Mouse (Mus musculus) thymus, postnatal 36 days (tissue): Measurements from ENCODE around the gene Dnajb12.
"Not testable (repeated sequence)": the region's sequence is repeated elsewhere in the genome, so short reads cannot be mapped to it uniquely, and the experiment has no call there.

ENCODE experiments used
- DNase-seq, 2 experiments: peaks; one replicate each; pipeline ENCODE4 v3.0.0; 2022; ENCODE audit warnings: mixed read lengths in 2 of 2

Dnajb12 gene

DNA sequence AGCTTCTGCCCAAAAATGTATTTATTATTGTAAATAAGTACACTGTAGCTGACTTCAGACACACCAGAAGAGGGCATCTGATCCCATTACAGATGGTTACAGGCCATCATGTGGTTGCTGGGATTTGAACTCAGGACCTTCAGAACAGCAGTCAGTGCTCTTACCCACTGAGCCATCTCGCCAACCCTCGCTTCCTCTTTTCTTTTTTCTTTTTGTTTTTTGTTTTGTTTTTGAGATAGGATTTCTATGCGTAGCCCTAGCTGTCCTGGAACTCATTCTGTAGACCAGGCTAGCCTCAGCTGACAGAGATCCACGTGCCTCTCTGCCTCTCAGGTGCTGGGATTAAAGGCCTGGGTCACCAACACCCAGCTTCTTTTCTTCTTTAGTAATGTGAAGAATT is 6.7 kb upstream of the Dnajb12 start:
- DNase-seq: not testable (repeated sequence)

DNA sequence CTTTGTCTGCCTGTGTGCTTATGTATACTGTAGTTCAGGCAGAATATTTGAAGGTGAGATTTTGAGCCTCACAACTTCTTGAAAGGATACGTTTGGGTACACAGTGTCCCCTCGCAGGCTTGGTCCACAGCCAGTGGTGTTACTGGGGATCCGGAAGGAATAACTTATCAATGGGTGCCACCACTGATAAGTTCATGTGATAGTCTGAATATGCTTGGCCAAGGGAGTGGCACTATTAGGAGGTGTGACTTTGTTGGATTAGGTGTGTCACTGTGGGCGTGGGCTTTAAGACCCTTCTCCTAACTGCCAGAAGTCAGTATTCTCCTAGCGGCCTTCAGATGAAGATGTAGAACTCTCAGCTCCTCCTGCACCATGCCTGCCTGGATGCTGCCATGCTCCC is 6.2 kb upstream of the Dnajb12 start:
- no peak for DNase-seq

DNA sequence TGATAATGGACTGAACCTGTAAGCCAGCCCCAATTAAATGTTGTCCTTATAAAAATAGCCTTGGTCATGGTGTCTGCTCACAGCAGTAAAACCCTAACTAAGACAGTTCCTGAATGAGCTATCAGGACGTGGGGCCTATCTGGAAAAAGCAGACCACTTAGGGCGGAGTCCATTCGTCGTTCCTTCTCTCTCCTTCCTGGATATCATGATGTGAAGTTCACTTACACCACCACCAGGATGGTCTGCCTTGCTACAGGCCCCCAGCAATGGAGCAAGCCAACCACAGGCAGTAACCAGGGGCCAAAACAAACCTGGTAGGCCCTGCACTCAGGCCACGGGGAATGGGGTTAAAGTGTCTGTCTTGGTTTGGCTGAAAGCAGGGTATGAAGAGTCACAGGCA is 5.7 kb upstream of the Dnajb12 start:
- no peak for DNase-seq

DNA sequence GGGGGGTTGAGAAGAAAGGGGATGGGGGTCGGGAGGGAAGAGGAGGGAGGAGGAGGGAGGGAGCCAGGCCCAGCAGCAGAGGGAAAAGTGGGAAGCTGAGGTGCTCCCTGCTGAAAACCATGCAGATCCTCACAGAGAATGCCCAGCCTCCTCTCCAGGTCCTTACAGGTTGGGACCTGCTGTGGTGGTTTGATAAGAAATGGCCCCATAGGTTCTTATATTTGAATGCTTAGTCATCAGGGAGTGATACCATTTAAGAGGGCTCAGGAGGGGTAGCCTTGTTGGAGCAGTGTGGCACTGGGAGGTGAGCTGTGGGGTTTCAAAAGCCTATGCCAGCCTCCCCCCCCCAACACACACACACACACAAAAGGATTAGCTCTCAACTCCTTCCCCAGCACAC is 4.0 kb upstream of the Dnajb12 start:
- no peak for DNase-seq

DNA sequence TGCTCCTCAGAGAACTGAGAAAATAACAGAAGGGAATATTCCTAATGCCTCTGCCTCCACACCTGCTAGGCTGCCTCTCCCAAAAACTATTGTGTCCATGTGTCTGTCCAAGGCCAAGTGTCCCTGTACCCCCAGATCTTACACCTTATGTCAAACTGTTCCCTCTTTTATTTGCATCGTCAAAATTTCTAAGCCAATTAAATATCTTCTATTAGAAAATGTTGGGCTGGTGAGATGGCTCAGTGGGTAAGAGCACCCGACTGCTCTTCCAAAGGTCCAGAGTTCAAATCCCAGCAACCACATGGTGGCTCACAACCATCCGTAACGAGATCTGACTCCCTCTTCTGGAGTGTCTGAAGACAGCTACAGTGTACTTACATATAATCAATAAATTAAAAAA is 2.7 kb upstream of the Dnajb12 start:
- not testable (repeated sequence) for DNase-seq

DNA sequence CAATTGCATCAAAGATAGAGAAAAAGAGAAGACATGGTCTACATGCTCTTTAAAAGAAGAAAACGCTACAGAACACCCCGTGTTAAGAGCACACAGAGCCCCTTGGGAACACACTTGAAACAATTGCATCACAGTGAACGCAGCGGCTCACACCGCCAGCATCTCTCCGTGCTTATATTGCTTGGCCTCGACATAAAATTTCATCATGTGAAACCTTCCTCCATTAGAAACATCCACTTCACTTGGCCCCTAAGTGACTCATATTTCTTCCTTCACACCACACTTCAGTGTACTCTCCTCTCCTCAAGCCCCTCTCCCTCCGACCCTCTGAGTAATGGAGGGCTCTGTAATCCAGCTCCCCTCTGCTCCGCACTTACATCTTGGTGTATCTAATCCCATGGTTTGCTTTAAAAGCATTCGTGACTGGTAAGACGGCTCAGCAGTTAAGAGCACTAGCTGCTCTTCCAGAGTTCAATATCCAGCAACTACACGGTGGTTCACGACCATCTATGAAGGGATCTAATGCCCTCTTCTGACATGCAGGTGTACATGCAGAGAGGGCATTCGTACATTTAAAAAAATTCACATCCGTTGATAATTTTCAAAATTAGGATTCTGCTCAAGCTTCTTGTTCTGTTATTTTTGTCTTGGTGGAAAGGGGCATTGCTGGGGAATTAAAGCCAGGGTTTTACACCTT is 1.8 kb upstream of the Dnajb12 start:
- DNase-seq: no peak

DNA sequence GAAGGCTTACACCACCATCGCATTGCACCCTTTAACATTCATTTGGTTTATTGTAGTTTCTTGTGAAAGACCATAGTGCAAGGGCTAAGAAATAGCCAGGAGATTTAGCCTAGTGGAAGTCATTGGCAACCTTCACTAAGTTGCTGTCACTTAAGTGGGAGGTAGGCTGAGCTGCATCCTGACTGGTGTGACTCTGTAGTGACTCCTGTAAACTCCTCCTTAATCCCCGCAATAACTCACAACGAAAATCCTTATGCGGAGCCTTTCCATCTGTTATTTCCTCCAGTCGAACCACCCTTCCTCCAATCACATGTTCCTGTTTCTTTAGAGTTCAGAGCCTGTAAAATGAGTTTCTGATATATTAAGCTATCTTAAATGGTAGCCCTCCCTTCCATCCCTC is 533 bp upstream of the Dnajb12 start:
- no peak for DNase-seq

DNA sequence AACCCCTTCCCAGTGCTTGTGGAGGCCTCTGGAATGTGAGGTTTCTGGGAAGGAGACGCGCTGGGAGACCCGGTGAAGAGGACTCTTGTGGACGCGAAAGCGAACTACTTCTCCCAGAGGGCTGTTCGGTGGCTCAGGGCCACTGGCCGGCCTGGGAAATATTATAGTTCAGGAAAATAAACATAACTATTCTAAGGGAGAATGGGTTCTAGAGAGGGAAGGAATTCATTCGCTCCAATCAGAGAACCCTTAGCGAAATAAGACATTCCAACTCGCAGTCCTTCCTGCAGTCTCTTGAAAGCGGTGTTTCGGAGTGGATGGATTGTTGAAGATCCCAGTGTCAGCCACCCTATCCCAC is 652 bp downstream of the Dnajb12 start:
- DNase-seq: no peak

DNA sequence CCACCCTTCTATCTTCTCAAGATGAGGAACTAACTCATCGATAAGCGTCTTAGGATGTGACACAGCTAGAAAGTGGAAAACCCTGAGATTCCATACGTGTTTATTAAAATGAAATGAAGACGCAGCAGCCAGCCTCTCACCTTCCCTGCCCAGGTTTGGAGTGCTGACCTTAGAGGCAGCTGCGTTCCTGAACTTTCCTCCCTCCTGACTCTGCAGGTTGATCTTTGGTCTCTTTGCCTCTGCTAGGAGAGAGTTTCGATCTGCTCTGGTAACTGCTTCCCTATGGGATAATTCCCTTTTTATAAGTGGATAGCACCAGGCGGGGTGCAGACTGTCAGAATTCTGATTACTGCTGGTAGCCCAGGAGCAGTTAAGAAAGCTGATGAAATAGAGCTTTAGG is 1.5 kb downstream of the Dnajb12 start:
- no peak for DNase-seq

DNA sequence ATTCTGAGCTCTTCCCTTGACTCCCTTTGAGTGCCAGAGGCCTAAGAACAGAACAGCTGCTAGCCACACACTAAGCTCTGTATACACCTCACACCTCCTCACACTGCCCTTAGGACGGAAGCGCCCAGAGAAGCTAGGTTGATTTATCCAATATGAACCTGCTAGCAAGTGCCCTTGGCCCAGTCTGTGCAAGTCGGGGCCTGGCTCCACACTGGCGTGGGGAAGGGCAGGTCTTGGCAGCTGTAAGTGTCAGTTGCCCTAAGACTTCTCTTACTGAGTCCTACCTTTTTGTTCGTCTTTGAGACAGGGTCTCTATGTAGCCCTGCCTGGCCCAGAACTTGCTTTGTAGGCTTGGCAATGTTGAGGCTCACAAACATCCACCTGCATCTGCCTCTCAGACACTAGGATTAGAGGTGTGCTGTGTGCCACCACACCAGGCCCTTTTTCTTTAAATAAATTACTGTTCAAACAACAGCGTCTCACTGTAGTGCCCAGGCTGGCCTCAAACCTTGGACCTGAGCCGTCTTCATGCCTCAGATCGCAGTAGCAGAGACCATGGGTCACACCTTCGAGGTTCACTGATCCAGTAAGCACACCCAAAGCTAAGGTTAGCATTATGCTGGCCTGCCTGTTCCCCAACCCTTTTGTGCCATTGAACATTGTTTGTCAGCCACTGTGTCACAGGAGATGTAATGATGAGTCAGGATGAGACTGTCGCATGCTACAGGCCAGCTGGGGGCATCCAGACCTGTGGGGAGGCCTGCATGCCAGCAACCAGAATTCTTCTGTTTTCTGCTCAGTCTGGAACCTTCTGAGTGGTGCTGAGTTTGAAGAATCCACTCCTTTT is 5.2 kb downstream of the Dnajb12 start:
- no peak for DNase-seq

DNA sequence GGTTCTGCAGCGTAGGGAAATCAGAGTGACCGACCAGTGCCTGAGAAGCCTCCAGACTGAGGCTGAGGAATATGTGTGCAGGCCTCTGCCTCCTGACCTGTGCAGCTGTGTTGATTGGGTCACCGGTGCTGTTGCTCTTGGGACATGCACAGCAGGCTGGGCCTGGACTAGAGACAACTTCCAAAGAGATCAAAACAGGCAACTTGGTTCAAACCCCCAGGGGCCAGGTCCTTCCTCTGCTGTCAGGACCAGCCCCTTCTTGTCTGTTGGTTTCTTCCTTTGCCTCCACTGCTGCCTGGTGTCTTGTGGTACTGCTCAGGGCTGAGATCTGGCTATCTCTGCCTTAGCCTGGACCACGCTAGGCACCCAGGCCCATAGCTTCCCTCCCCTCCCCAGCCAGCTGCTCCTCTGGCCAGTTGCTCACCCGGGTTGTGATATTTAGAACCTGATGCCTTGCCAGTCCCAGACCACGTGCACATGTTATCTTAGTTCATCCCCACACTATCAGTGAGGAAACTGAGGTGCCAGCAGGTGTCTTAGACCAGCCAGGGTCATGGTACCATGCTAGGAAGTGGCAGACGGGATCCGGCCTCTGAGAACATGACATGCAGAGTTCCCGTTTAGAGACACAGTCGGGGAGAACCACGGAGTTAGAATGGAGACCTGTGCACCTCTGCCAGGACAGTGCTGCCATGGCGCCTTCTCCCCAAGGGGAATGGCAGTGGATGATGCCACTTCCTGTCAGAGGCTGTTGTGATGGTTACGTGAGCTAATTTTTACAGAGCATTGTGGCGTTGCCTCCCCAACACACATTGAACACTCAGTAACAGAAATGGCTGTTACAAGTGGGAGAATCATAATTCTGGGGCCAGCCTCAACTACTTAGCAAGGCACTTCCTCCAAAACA is 6.1 kb downstream of the Dnajb12 start:
- DNase-seq: no peak

DNA sequence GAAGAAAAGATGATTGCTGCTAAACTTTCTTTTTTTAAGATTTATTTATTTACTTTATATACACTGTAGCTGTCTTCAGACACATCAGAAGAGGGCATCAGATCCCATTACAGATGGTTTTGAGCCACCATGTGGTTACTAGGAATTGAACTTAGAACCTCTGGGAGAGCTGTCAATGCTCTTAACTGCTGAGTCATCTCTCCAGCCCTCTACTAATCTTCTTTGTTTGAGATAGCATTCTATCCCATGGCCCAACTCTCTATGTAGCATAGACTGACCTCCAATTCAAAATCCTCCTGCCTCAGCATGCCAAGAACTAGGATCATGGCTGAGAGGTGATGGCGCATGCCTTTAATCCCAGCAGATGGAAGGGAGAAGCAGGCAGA is 6.7 kb downstream of the Dnajb12 start:
- DNase-seq: no peak

DNA sequence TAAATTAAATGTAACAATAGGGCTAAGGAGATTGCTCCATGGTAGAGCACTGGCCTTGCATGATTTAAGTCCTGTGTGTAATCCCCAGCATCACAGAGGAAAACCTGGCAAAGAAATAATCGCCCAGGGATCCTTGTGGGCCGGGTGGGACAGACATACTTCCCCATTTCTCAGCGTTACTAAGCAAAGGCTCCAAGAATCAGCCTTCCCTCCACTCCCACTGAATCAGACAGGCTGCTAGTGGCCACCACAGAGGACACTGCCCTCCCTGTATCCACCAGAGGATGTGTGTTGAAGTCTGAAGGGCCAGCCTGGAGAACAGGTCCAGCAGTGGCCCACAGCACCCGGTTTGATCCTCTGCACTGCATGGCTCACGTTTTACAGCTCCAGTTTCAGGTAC is 8.1 kb downstream of the Dnajb12 start:
- DNase-seq: no peak

DNA sequence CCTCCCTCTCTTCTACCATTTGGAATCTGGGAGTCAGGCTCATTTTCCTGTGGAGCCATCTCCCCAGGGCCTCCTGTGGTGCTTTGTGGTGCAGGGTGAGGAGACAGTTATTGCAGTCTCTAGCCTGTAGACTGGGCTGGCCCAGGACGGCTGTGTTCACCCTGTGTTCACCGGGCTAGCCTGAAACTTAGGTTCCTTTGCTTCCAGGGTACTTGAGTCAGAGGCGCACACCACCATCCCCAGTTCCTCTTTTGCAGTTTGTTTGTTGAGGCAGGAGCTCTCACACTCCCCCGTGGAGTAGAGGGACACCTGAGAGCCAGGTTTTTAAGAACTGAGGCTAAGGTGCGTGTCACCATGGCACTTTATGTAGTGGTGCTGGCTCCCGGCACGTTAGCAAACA is 10.0 kb downstream of the Dnajb12 start:
- no peak for DNase-seq

DNA sequence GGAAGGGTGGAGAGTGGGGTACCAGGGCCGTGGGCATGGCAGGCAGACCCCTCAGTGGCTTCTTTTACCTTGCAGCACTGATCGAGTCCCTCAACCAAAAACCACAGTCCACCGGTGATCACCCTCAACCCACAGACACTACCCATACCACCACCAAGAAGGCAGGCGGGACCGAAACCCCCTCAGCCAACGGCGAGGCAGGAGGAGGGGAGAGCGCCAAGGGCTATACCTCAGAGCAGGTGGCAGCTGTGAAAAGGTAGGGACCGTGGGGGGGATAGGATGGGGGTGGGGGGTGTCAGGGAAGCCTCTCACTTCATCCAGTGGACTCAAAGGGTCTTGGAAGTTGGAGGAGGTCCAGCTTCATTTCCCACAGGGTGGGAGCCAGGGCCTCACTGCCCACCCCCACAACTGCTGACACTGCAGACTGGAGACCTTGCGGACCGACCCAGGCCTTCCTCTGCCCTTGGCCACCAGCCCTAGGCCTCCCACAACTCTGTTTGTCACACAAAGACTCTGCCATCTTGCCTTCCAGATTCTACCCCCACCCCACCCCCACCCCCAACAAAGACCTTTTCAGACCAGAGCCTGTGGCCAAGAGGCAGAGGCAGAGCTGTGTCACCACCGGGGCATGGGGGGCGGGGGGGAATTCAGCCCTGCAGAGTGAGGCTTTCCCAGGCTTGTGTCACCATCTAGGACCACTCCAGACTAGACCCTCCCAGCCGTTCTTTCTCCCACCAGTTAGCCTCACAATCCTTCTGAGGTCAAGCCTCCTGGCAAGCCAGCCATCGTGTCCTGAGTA is 10.8 kb downstream of the Dnajb12 start:
- no peak for DNase-seq

DNA sequence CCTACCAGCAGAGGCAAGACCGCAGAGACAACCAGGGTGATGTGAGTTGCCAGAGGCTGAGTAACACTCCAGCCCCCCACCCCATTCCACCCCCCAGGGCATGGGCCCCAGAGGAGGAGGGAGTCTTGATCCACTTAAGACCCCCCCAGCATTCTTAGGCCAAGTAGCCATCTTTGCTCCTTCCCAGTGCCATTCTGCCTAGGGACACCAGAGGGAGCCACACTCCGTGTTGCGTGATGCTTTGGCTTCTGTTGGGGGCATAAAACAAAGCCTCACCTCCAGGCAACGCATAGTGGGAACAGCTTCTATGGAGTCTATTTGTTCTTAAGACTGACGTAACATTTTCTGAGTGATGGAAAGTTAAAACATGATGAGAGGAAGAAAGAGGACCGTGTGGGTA is 13.6 kb downstream of the Dnajb12 start:
- peak; percentile 79 for DNase-seq

DNA sequence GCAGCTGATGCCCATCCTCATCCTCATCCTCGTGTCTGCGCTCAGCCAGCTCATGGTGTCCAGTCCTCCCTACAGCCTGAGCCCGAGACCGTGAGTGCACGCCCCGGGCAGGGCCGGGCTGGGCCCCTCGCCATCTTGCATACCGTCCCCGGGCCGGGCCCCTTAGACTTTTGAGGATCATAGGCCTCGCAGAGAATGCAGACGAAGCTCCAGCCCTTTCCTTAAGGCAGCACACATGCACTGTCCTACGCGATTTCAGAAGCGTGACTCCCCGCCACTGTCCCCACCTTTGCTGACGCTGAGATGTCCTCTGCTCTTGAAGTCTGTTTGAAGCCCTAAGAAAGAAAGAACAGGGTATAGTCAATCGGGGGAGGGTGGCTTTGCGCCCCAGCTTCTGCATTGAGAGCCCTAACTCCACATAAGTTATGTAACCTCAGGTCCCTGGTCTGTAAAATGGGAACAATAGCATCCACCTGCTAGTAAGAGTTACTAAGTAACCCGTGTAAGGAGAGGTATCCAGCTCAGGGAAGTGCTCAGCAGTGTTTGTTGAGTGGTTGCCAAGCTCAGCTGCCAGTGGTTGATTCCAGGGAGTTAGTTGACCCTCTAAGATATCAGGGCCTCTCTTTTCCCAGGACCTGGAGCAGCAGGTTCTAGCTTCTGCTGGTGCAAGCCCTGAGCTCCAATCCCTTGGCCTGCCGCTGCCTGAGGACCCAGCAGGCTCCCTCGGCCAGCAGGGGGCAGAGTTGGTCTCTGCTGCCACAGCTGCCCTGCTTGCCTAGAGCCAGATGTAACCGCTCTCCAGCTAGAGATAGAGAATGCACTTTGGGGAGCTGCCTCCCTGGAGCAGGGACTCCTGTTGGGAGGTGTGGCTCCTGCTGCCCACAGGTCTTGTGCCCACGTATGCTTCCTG is 15.2 kb downstream of the Dnajb12 start:
- peak; percentile 88 to 90 for DNase-seq

DNA sequence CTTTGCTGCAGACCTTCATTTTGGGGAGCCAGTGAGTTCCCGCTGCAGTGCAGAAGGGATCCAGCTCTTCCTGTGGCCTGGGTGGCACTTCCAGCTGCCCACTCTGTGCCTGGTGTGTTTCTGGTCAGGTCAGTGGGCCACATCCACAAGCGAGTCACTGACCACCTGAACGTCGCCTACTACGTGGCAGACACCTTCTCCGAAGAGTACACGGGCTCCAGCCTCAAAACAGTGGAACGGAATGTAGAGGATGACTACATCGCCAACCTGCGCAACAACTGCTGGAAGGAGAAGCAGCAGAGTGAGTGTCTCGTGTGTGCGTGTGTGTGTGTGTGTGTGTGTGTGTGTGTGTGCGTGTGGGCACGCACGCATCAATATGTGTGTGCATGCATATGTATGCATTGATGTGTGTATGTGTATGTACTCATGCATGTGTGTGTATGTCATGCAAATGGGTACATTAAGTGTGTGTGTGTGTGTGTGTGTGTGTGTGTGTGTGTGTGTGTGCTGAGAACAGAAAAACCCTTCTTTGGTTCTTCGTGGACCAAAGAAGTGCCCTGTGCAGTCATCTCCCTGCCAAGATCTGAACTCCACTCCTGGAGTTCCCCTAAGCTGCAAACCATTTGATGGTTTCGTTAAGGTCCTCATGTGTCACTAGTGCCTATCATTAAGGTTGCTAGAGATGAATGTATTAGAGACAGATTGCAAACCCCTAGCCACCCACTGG is 16.3 kb downstream of the Dnajb12 start:
- peak in 1 of 2 experiments; percentile 38 for DNase-seq

DNA sequence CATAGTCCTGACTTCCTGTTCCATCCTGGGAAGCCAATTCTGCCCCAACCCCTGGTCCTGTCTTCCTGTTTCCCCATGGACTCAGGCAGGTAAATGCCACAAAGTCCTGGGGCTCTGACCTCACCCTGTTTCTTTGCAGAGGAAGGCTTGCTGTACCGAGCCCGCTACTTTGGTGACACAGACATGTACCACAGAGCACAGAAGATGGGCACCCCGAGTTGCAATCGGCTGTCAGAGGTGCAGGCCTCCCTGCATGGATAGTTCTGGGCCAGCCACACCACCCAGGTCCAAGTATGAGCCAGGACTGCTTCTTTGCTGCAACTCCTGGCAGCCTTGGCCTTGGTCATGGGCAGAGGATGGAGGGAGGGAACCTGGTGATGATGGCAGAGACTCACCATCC is 16.9 kb downstream of the Dnajb12 start:
- DNase-seq: peak in 1 of 2 experiments; percentile 42

DNA sequence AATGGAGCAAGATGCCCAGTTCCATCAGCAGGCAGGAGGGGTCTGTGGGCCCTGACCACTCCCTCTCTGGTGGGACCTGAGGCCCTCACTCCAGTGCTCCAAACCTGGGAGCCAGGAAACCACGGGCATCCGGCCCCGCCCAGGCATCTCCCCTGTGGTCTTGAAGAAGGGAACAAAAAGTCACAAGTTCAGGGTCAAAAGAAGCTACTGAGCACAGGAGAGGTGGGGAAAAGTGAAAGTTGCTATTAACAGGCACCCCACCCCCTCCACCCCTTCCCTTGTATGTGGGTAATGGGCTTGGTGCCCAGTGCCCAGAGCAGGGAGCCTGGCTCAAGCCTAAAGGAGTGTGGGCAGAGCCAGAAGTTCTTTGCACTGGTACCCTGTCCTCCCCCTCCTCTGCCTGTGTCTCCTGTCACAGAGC is 17.6 kb downstream of the Dnajb12 start:
- DNase-seq: peak; percentile 89 to 91

DNA sequence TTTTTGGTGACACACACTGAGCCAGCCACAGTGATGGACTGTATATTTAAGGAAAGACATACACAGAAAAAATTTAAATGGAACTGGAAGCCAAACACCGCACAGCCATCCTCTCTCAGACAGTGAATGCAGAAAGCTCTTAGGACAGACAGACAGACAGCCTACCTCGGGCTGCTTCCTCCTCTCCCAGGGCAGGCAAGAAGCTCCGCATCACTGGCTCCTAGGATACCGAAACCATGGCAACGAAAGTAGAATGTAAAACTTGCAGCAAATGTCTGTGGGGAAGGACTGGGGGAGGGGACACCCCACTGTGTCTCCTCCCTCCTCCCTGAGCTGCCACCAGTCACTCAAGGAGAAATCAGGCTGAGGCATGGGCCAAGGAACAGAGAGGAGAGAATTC is 18.2 kb downstream of the Dnajb12 start:
- DNase-seq: peak; percentile 57 to 69
